Comparison of ENCODE assay signal across 17 mouse cellular contexts in genomic region chr2:170771555-170771954, GRCm38 (mm10). TPM values are rescaled to one million over a fixed set of nuclear protein-coding genes. Genes with fewer than 3 reads are reported as not detected.
DNase-seq lines count a peak whose midpoint lies in the region; ATAC-seq and TF ChIP-seq lines count a peak whose summit lies in the region.
"Had no signal": no experiment of that assay in that cellular context is flagged by ENCODE, and none has a peak within 500 bp of the region (broad histone marks: within the 10 kb centered on the region; RNA-seq: fewer than 3 reads in every experiment).

No protein-coding gene starts in this region.

- DNase-seq in midbrain, embryonic 10.5 days (ENCODE audit: low spot score) = no peak
- no peak for DNase-seq in midbrain, postnatal 0 days (ENCODE audit: low spot score)
- DNase-seq in embryonic facial prominence, embryonic 14.5 days (ENCODE audit: low spot score) = no peak
- no peak for DNase-seq in ovary, postnatal 36 days (ENCODE audit: low spot score)
- DNase-seq: heart, postnatal 4 days; kidney, adult 18-20 months; liver, embryonic 13.5 days; thymus, adult 2 months had no signal

- no peak overlapping the region for H3K9ac ChIP-seq in midbrain, postnatal 0 days (replicated peaks; ENCODE audit: low read length, poor library complexity, severe bottlenecking)
- H3K9ac ChIP-seq in embryonic facial prominence, embryonic 14.5 days (ENCODE audit: low read depth, low read length) = no peak overlapping the region
- no peak overlapping the region for H3K9ac ChIP-seq in forebrain, embryonic 16.5 days (replicated peaks; ENCODE audit: low read depth, low read length)
- no peak overlapping the region for H3K9ac ChIP-seq in midbrain, embryonic 15.5 days
- H3K9ac ChIP-seq in intestine, embryonic 16.5 days (ENCODE audit: low read depth, low read length) = no peak overlapping the region
- H3K9ac ChIP-seq: liver, embryonic 13.5 days; lung, embryonic 15.5 days; stomach, embryonic 15.5 days had no signal

- 0 out of 2 replicates have a peak overlapping the region, but pooled peaks have one; percentile 14 for H3K4me3 ChIP-seq in midbrain, embryonic 10.5 days
- H3K4me3 ChIP-seq in midbrain, postnatal 0 days (ENCODE audit: low read depth, low read length) = no peak overlapping the region
- no peak overlapping the region for H3K4me3 ChIP-seq in embryonic facial prominence, embryonic 14.5 days (ENCODE audit: low read depth, low read length)
- no peak overlapping the region for H3K4me3 ChIP-seq in forebrain, embryonic 16.5 days (replicated peaks; ENCODE audit: low read length)
- no peak overlapping the region for H3K4me3 ChIP-seq in midbrain, embryonic 15.5 days
- no peak overlapping the region for H3K4me3 ChIP-seq in intestine, embryonic 16.5 days (ENCODE audit: low read length)
- H3K4me3 ChIP-seq: erythroblast, embryonic 14.5 days; liver, embryonic 13.5 days; lung, embryonic 15.5 days; stomach, embryonic 15.5 days had no signal

- TF ChIP-seq CTCF in midbrain, postnatal 0 days (IDR thresholded peaks at IDR 0.05) = no peak

- no peaks in the 10 kb centered on the region for H3K9me3 ChIP-seq in midbrain, embryonic 10.5 days (replicated peaks)
- no peaks in the 10 kb centered on the region for H3K9me3 ChIP-seq in midbrain, postnatal 0 days (ENCODE audit: low read length)
- H3K9me3 ChIP-seq in embryonic facial prominence, embryonic 14.5 days (ENCODE audit: control insufficient read depth, low read length) = no peaks in the 10 kb centered on the region
- H3K9me3 ChIP-seq in forebrain, embryonic 16.5 days (ENCODE audit: control insufficient read depth, low read length) = no peaks in the 10 kb centered on the region
- no peaks in the 10 kb centered on the region for H3K9me3 ChIP-seq in midbrain, embryonic 15.5 days
- no peaks in the 10 kb centered on the region for H3K9me3 ChIP-seq in intestine, embryonic 16.5 days (ENCODE audit: control insufficient read depth, low read length)
- H3K9me3 ChIP-seq: lung, embryonic 15.5 days; stomach, embryonic 15.5 days had no signal

- H3K27me3 ChIP-seq in midbrain, embryonic 10.5 days (ENCODE audit: low read depth, poor library complexity, severe bottlenecking) = no peaks in the 10 kb centered on the region
- no peaks in the 10 kb centered on the region for H3K27me3 ChIP-seq in midbrain, postnatal 0 days (ENCODE audit: insufficient read depth, low read length)
- no peaks in the 10 kb centered on the region for H3K27me3 ChIP-seq in embryonic facial prominence, embryonic 14.5 days (replicated peaks; ENCODE audit: control insufficient read depth, insufficient read depth, low read length)
- H3K27me3 ChIP-seq in forebrain, embryonic 16.5 days (replicated peaks; ENCODE audit: control insufficient read depth, insufficient read depth, low read length) = no peaks in the 10 kb centered on the region
- no peaks in the 10 kb centered on the region for H3K27me3 ChIP-seq in midbrain, embryonic 15.5 days (replicated peaks)
- no peaks in the 10 kb centered on the region for H3K27me3 ChIP-seq in intestine, embryonic 16.5 days (replicated peaks; ENCODE audit: control insufficient read depth, insufficient read depth, low read length)
- H3K27me3 ChIP-seq: liver, embryonic 13.5 days; stomach, embryonic 15.5 days had no signal

- 11% methylated on average over 1 of the region's 1 CpGs for WGBS in midbrain, embryonic 10.5 days
- WGBS in midbrain, postnatal 0 days = 11% methylated on average over 1 of the region's 1 CpGs
- 0% methylated on average over 1 of the region's 1 CpGs for WGBS in embryonic facial prominence, embryonic 14.5 days
- WGBS in forebrain, embryonic 16.5 days = 10% methylated on average over 1 of the region's 1 CpGs
- 14% methylated on average over 1 of the region's 1 CpGs for whole genome bisulfite sequencing in midbrain, embryonic 15.5 days
- WGBS in intestine, embryonic 16.5 days = 9% methylated on average over 1 of the region's 1 CpGs

- peaks cover 74% of the 10 kb centered on the region for H3K4me1 ChIP-seq in midbrain, embryonic 10.5 days
- peaks cover 12% of the 10 kb centered on the region; the same call in 1 of the 2 replicates for H3K4me1 ChIP-seq in midbrain, postnatal 0 days (ENCODE audit: insufficient read depth, low read length)
- H3K4me1 ChIP-seq in embryonic facial prominence, embryonic 14.5 days (ENCODE audit: control insufficient read depth, insufficient read depth, low read length) = 0 out of 2 replicates have a peak, but pooled peaks cover 8% of the 10 kb centered on the region
- H3K4me1 ChIP-seq in forebrain, embryonic 16.5 days (replicated peaks; ENCODE audit: control insufficient read depth, insufficient read depth, low read length) = peaks cover 29% of the 10 kb centered on the region
- H3K4me1 ChIP-seq in midbrain, embryonic 15.5 days = peaks cover 27% of the 10 kb centered on the region
- H3K4me1 ChIP-seq in intestine, embryonic 16.5 days (ENCODE audit: control insufficient read depth, insufficient read depth, low read length) = no peaks in the 10 kb centered on the region
- H3K4me1 ChIP-seq: liver, embryonic 13.5 days had no signal

- H3K36me3 ChIP-seq in midbrain, embryonic 10.5 days = peaks cover 3% of the 10 kb centered on the region; the same call in 1 of the 2 replicates
- no peaks in the 10 kb centered on the region for H3K36me3 ChIP-seq in midbrain, postnatal 0 days (ENCODE audit: insufficient read depth, low read length)
- H3K36me3 ChIP-seq in embryonic facial prominence, embryonic 14.5 days (ENCODE audit: control insufficient read depth, insufficient read depth, low read length) = no peaks in the 10 kb centered on the region
- no peaks in the 10 kb centered on the region for H3K36me3 ChIP-seq in forebrain, embryonic 16.5 days (ENCODE audit: control insufficient read depth, insufficient read depth)
- no peaks in the 10 kb centered on the region for H3K36me3 ChIP-seq in midbrain, embryonic 15.5 days (replicated peaks)
- H3K36me3 ChIP-seq in intestine, embryonic 16.5 days (ENCODE audit: control insufficient read depth, insufficient read depth, low read length) = no peaks in the 10 kb centered on the region
- H3K36me3 ChIP-seq: G1E; liver, embryonic 13.5 days; lung, embryonic 15.5 days; stomach, embryonic 15.5 days had no signal

- no peak overlapping the region for H3K4me2 ChIP-seq in midbrain, postnatal 0 days (ENCODE audit: low read depth, low read length, poor library complexity, severe bottlenecking)
- peak overlapping the region; percentile 55; the same call in 1 of the 2 replicates for H3K4me2 ChIP-seq in embryonic facial prominence, embryonic 14.5 days (ENCODE audit: low read depth, low read length)
- H3K4me2 ChIP-seq in forebrain, embryonic 16.5 days (ENCODE audit: low read length) = no peak overlapping the region
- H3K4me2 ChIP-seq in midbrain, embryonic 15.5 days = no peak overlapping the region
- H3K4me2 ChIP-seq in intestine, embryonic 16.5 days (ENCODE audit: low read depth, low read length) = no peak overlapping the region
- H3K4me2 ChIP-seq: liver, embryonic 13.5 days had no signal

- peak overlapping the region; percentile 89 for H3K27ac ChIP-seq in midbrain, embryonic 10.5 days (replicated peaks)
- no peak overlapping the region for H3K27ac ChIP-seq in midbrain, postnatal 0 days (ENCODE audit: low read depth, low read length)
- no peak overlapping the region for H3K27ac ChIP-seq in embryonic facial prominence, embryonic 14.5 days (replicated peaks; ENCODE audit: low read depth, low read length)
- peak overlapping the region; percentile 61; the same call in 1 of the 2 replicates for H3K27ac ChIP-seq in forebrain, embryonic 16.5 days (ENCODE audit: low read length)
- peak overlapping the region; percentile 28; the same call in 1 of the 2 replicates for H3K27ac ChIP-seq in midbrain, embryonic 15.5 days
- no peak overlapping the region for H3K27ac ChIP-seq in intestine, embryonic 16.5 days (ENCODE audit: low read length)
- H3K27ac ChIP-seq: liver, embryonic 13.5 days; lung, embryonic 15.5 days; macrophage; stomach, embryonic 15.5 days had no signal

- ATAC-seq in midbrain, postnatal 0 days (ENCODE audit: low FRiP score) = no peak
- no peak for ATAC-seq in embryonic facial prominence, embryonic 14.5 days (ENCODE audit: low read depth)
- no peak for ATAC-seq in forebrain, embryonic 16.5 days
- 0 out of 2 replicates have a peak, but pooled peaks have one; percentile 25 for ATAC-seq in midbrain, embryonic 15.5 days (replicated peaks)
- ATAC-seq in intestine, embryonic 16.5 days = no peak

RNA-seq across cellular contexts. Expression of gene Dok5, which starts 39.9 kb away (rescaled TPM):
- 12.4 and 17.8 TPM in 2 replicates for polyA plus RNA-seq in midbrain, embryonic 10.5 days (2016; fragmentation: Nextera tagmentation; extraction: Ambion mirVana)
- 27.0 and 29.3 TPM in 2 replicates for total RNA-seq in midbrain, postnatal 0 days (2014; rRNA removed)
- 35.2 and 36.9 TPM in 2 replicates for polyA plus RNA-seq in midbrain, postnatal 0 days (2015; fragmentation: Nextera tagmentation; extraction: Ambion mirVana)
- 16.8 and 18.6 TPM in 2 replicates for polyA plus RNA-seq in embryonic facial prominence, embryonic 14.5 days (2014; fragmentation: Nextera tagmentation; extraction: Ambion mirVana)
- polyA plus RNA-seq in forebrain, embryonic 16.5 days (2015; fragmentation: Nextera tagmentation; extraction: Ambion mirVana) = 96.5 and 121 TPM in 2 replicates
- polyA plus RNA-seq in midbrain, embryonic 15.5 days (2015; fragmentation: Nextera tagmentation; extraction: Ambion mirVana) = 52.9 and 55.1 TPM in 2 replicates
- 1.8 and 2.6 TPM in 2 replicates for polyA plus RNA-seq in intestine, embryonic 16.5 days (2015; fragmentation: Nextera tagmentation; extraction: Ambion mirVana)
- total RNA-seq: monocyte, adult 5-6 weeks had no signal
- polyA plus RNA-seq: erythroblast, embryonic 14.5 days; G1E; macrophage had no signal

Comparison
In these comparisons a context has a peak if more than half of its experiments do, and no peak if none do; other contexts are left out.
1. H3K27ac ChIP-seq: peak in midbrain, embryonic 10.5 days (single experiment), forebrain, embryonic 16.5 days (single experiment) and midbrain, embryonic 15.5 days (single experiment); none in midbrain, postnatal 0 days (single experiment), embryonic facial prominence, embryonic 14.5 days (single experiment) and intestine, embryonic 16.5 days (single experiment).